Mouse (Mus musculus) lung, adult 2 months (tissue): Measurements from ENCODE around the gene Spg21. TPM values are rescaled to one million over a fixed set of nuclear protein-coding genes. Genes with fewer than 3 reads are reported as not detected.

Source experiments
- DNase-seq: peaks from one replicate; pipeline ENCODE4 v3.0.0; 2022
- H3K4me1 ChIP-seq: fragments of 200-500 bp; 2 replicates; pipeline ENCODE4 v1.6.1; 2011; ENCODE audit warnings: low read length; ENCODE audit not compliant: control insufficient read depth, insufficient read depth
- H3K4me3 ChIP-seq: fragments of 200-500 bp; replicated peaks from 2 replicates; pipeline ENCODE3; 2011; ENCODE audit warnings: low read depth, mild to moderate bottlenecking, control low read depth, low read length; ENCODE audit errors: extremely low read depth
- CTCF ChIP-seq: fragments of 200-500 bp; IDR thresholded peaks from 2 replicates; pipeline ENCODE4 v1.5.1; 2011; ENCODE audit warnings: mild to moderate bottlenecking, low read length, control low read depth; ENCODE audit not compliant: insufficient read depth
- POLR2A ChIP-seq: fragments of 200-500 bp; IDR thresholded peaks from 2 replicates; pipeline ENCODE4 v1.6.1; 2011; ENCODE audit warnings: low read depth, mild to moderate bottlenecking, control low read depth, low read length, borderline replicate concordance; ENCODE audit errors: extremely low read depth
- WGBS: fragments of 180-500 bp; shearing (Covaris S2); methylation state at CpG from one replicate; pipeline ENCODE4 v1.1.7; 2018; 5-methylcytosine and 5-hydroxymethylcytosine counted together
- polyA plus RNA-seq: library from polyadenylated mRNA; depleted of rRNA; stranded (reverse); fragments of >200 nt; gene quantifications from 2 replicates; pipeline ENCODE4 v1.2.3, GENCODE M21; 2012

Spg21 gene
- polyA plus RNA-seq, 1 experiment = 27.8 TPM

DNA sequence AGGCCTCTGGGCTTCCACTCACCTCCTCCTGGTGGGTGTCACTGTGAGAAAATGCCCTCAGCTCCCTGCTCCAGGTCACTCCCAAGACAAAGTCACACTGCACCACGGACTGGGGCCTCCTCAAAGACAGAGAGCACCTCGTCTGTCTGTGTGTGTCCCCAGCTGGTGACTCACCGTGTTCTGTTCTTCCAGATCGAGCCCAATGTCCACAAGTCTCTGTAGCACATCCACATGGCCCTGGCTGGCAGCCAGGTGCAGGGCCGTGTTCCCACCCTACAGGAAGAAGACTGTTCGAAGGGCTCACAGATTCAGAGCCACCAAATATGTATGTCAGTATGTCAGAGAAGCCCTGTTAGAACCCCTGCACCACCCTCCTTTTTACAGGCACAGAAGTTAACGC lies 47.7 kb downstream of the Spg21 start:
- DNase-seq = no peak
- Histone ChIP-seq H3K4me1 (no peaks in the 10 kb centered on the region), H3K4me3 (no peak overlapping the region)
- 32% methylated on average over 7 of the region's 7 CpGs for WGBS
- TF ChIP-seq POLR2A (no peak), CTCF (no peak)

DNA sequence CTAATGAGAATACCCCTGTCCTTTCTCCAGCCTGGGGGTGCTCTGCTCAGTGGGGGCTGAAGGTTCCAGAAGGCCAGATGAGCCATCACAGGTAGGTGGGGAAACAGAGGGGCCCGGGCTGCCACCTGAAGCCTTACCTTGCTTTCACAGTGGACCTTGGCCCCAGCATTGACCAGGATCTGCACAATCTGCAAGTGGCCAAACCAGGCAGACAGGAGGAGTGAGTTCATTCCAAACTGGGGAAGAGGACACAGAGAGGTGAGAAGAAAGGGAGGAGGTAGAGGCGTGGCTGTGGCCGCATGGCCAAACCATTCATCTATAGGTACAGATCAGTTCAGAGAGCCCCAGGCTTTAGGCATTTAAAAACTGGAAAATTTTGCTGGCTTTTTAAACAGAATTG lies 51.8 kb downstream of the Spg21 start:
- Histone ChIP-seq H3K4me1 (no peaks in the 10 kb centered on the region), H3K4me3 (no peak overlapping the region)
- no peak for DNase-seq
- WGBS = 66% methylated on average over 3 of the region's 3 CpGs
- TF ChIP-seq POLR2A (no peak), CTCF (no peak)

GRCm38 (mm10) chr9:65514431-65514830 lies 53.7 kb downstream of the Spg21 start:
- DNase-seq = no peak
- WGBS = 73% methylated on average over 8 of the region's 8 CpGs
- no peak for TF ChIP-seq CTCF
- TF ChIP-seq POLR2A = no peak
- Histone ChIP-seq H3K4me3 (no peak overlapping the region), H3K4me1 (no peaks in the 10 kb centered on the region)

DNA sequence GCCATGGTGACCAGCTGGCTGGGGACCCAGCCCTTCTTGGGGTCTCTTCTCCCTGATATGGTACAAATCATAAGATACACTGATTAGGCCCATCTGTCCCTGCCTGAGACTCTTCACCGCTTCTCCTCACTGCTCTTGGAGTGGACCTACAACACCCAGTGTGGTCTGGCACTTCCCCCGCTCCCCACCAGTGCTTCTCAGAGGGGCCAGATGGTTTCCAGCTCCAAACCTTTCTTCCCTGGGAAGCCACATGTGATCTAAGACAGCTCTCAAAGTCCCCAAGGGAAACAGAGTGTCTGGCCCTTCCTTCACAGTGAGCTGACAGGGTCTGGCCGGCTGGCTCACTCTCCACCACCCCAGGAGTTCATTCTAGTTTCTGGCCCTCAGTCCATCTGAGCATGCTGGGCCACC lies 54.1 kb downstream of the Spg21 start:
- no peaks in the 10 kb centered on the region for H3K4me1 ChIP-seq
- no peak for DNase-seq
- TF ChIP-seq CTCF (no peak), POLR2A (no peak)
- 64% methylated on average over 3 of the region's 3 CpGs for WGBS
- no peak overlapping the region for H3K4me3 ChIP-seq

DNA sequence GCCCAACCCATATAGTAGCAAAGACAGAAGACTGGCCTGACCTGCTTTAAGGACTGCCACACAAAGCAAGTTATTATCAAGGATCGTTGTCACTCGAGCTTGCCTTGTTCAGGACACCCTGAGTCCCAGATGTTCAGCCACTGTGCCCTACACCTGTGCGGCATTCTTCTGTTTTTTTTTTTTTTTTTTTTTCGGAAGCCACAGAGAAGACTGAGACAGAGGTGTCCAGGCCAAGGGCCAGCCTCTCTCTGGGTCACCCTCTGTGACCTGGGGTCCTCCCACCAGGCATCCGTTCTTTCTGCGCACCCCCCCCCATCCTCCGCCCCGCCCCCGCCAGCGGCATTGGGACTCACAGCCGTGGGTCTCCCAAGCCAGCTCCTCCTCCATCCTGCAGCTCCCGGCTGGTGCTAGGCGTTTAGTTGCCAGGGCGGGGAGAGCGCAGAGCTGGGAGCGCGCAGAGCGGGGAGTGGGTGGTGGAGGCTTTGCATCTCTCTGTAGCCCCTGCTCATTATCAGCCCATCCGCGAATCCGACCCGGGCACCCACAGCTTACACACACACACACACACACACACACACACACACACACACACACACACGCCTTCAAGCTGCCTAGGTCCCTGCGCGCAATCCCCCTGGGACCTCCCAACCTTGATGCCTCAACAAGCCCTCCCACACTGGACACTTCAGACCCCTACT lies 59.2 kb downstream of the Spg21 start, which contains the start of gene Ankdd1a:
Gene Ankdd1a (minus strand): TSS at position 387 of the 698 bp plus-strand sequence.
- no peak within 1 kb of the TSS for H3K4me3 ChIP-seq

GRCm38 (mm10) chr9:65520505-65520876 lies 59.7 kb downstream of the Spg21 start:
- DNase-seq = no peak
- TF ChIP-seq CTCF (no peak), POLR2A (no peak)
- H3K4me3 ChIP-seq = no peak overlapping the region
- no peaks in the 10 kb centered on the region for H3K4me1 ChIP-seq
- WGBS = 26% methylated on average over 11 of the region's 11 CpGs

More for the DNA sequence above, 59.2 kb downstream of the Spg21 start, which contains the start of gene Ankdd1a:
- TF ChIP-seq POLR2A (no peak), CTCF (no peak)
- WGBS = 14% methylated on average over 25 of the region's 25 CpGs
- H3K4me1 ChIP-seq = no peaks in the 10 kb centered on the region
- no peak for DNase-seq

GRCm38 (mm10) chr9:65523611-65524364 lies 63.0 kb downstream of the Spg21 start:
- peak; percentile 71 for DNase-seq
- no peaks in the 10 kb centered on the region for H3K4me1 ChIP-seq
- H3K4me3 ChIP-seq = no peak overlapping the region
- WGBS = 21% methylated on average over 14 of the region's 14 CpGs
- TF ChIP-seq CTCF = peak; percentile 98
- TF ChIP-seq POLR2A = no peak

- Histone ChIP-seq H3K4me1 (no peaks in the 10 kb centered on the region), H3K4me3 (no peak overlapping the region)
- WGBS = 71% methylated on average over 10 of the region's 10 CpGs
- TF ChIP-seq POLR2A (no peak), CTCF (no peak)
- DNase-seq = no peak
Measured at GRCm38 (mm10) chr9:65525445-65526195, 64.9 kb downstream of the Spg21 start.

DNA sequence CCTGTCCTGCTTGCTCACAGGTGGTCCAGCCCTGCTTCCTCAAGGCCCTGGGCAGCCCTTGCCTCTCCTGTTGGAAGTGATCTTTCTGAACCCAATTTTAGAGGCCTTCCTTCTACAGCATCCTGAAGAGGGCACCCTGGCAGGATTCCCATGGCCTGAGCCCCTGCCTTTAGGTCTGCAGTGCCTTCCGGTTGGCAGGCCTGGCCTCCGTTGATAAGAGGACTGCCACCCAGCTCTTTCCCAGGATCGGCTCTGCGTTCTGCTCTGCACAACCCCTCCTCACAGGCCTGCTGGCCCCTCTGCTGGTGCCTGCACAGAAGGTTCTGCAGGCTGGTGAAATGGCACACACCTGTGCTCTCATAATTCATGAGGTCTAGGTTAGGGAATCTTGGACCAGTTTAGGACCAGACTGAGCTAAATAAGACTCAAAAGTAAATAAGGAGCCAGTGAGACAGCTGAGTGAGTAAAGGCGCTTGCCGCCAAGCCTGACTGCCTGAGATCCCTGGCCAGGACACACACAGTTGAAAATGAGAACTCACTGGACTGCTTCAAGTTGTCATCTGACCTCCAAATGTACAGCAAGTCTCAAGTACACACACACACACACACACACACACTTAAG lies 67.8 kb downstream of the Spg21 start:
- TF ChIP-seq POLR2A (no peak), CTCF (no peak)
- Histone ChIP-seq H3K4me3 (no peak overlapping the region), H3K4me1 (no peaks in the 10 kb centered on the region)
- no peak for DNase-seq
- WGBS = 56% methylated on average over 6 of the region's 6 CpGs

DNA sequence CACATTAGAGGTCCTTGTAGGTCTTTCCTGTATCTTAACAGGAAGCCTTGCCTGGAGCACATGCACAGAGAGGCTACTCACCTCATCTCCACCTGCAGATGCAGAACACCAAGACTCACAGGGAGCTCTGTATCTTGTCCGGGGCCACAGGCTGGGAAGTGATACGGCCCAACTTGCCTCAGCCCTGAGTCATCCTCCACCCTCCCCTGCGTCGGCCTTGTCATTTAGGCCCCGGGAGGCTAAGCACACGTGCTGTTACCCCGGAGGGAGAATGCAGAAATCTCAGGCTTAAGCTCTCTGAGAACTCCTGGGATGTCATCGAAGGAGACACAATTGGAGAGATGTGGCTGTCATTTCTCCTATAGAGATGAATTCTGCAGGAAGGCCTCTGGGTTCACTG lies 68.9 kb downstream of the Spg21 start:
- H3K4me3 ChIP-seq = no peak overlapping the region

More for the DNA sequence above, 68.9 kb downstream of the Spg21 start:
- no peaks in the 10 kb centered on the region for H3K4me1 ChIP-seq
- TF ChIP-seq POLR2A (no peak), CTCF (no peak)
- WGBS = 71% methylated on average over 8 of the region's 8 CpGs
- no peak for DNase-seq
